Mouse (Mus musculus): ENCODE results near the gene Dsn1.
A peak's percentile ranks its signal among the peaks of the same experiment; 100 is the strongest.

Gene Dsn1

GRCm38 (mm10) chr2:157027106-157028008 is 20.4 kb upstream of the Dsn1 start:
- DNase-seq (ENCODE audit: extremely low spot score) = no peak

- no peak for DNase-seq (ENCODE audit: extremely low spot score)
Measured at GRCm38 (mm10) chr2:157021156-157021555, 14.2 kb upstream of the Dsn1 start.

- no peak for DNase-seq (ENCODE audit: extremely low spot score)
Measured at GRCm38 (mm10) chr2:157019228-157019627, 12.3 kb upstream of the Dsn1 start.

GRCm38 (mm10) chr2:157016529-157017270 is 9.7 kb upstream of the Dsn1 start:
- no peak for DNase-seq (ENCODE audit: extremely low spot score)

- DNase-seq (ENCODE audit: extremely low spot score) = no peak
Measured at GRCm38 (mm10) chr2:157012341-157012740, 5.4 kb upstream of the Dsn1 start.

GRCm38 (mm10) chr2:157010634-157011310 is 3.8 kb upstream of the Dsn1 start:
- no peak for DNase-seq (ENCODE audit: extremely low spot score)

GRCm38 (mm10) chr2:157010121-157010520 is 3.2 kb upstream of the Dsn1 start:
- no peak for DNase-seq (ENCODE audit: extremely low spot score)

GRCm38 (mm10) chr2:157008509-157008908 is 1.6 kb upstream of the Dsn1 start:
- no peak for DNase-seq (ENCODE audit: extremely low spot score)

- no peak for DNase-seq (ENCODE audit: extremely low spot score)
Measured at GRCm38 (mm10) chr2:157007234-157007596, 261 bp upstream of the Dsn1 start.

- DNase-seq (ENCODE audit: extremely low spot score) = no peak
Measured at GRCm38 (mm10) chr2:157002321-157002720, 4.6 kb downstream of the Dsn1 start.

GRCm38 (mm10) chr2:156998263-156998662 is 8.7 kb downstream of the Dsn1 start:
- DNase-seq (ENCODE audit: extremely low spot score) = no peak

GRCm38 (mm10) chr2:156996576-156996975 is 10.4 kb downstream of the Dsn1 start:
- DNase-seq (ENCODE audit: extremely low spot score) = no peak

GRCm38 (mm10) chr2:156991470-156992319 is 15.3 kb downstream of the Dsn1 start, which contains the start of gene Ndrg3:
Gene Ndrg3, minus strand, starts transcription at chr2:156992056.
- peak; percentile 93 for DNase-seq (ENCODE audit: extremely low spot score)

GRCm38 (mm10) chr2:156990727-156991431 is 16.1 kb downstream of the Dsn1 start:
- no peak for DNase-seq (ENCODE audit: extremely low spot score)

- DNase-seq (ENCODE audit: extremely low spot score) = no peak
Measured at GRCm38 (mm10) chr2:156987316-156987715, 19.6 kb downstream of the Dsn1 start.

GRCm38 (mm10) chr2:156982864-156983263 is 24.1 kb downstream of the Dsn1 start:
- DNase-seq (ENCODE audit: extremely low spot score) = no peak

- no peak for DNase-seq (ENCODE audit: extremely low spot score)
Measured at GRCm38 (mm10) chr2:156981291-156981690, 25.7 kb downstream of the Dsn1 start.

- DNase-seq (ENCODE audit: extremely low spot score) = no peak
Measured at GRCm38 (mm10) chr2:156980059-156980458, 26.9 kb downstream of the Dsn1 start.

GRCm38 (mm10) chr2:156976711-156977110 is 30.2 kb downstream of the Dsn1 start:
- no peak for DNase-seq (ENCODE audit: extremely low spot score)

GRCm38 (mm10) chr2:156974967-156975366 is 32.0 kb downstream of the Dsn1 start:
- DNase-seq (ENCODE audit: extremely low spot score) = no peak

Data from embryo, embryonic 9.5 days (tissue).